Mouse (Mus musculus): ENCODE results near the gene Cgnl1.

DNA sequence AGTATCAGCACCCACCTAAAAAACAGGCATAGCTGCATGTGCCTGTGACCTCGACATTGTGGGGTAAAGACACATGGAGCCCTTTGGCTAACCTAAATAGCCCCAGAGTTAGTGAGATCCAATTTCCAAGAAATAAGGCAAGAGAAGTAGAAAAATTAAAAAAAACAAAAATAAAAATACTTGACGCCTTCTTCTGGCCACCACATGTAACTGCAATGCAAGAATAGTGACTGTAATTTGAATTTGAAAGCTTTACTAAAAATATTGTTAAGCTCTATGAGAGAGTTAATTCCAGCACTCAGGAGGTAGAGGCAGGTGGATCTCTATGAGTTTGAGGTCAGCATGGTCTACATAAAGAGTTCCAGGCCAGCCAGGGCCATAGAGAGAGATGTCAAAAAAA, 39.3 kb upstream of the Cgnl1 start:
- no peak for TF ChIP-seq CTCF (IDR thresholded peaks at IDR 0.05; ENCODE audit: borderline replicate concordance, insufficient read depth, low read depth, low read length)
- no peak for TF ChIP-seq POLR2A (IDR thresholded peaks at IDR 0.05; ENCODE audit: borderline replicate concordance, insufficient read depth, low read length)
